Mouse (Mus musculus): Measurements from ENCODE around the gene Akip1. TPM values are rescaled to one million over a fixed set of nuclear protein-coding genes. Genes with fewer than 3 reads are reported as not detected.

The Akip1 gene
- polyA plus RNA-seq, 1 experiment from 2014 or later, result 18.1 TPM

GRCm38 (mm10) chr7:109712198-109712597 is 8.7 kb downstream of the Akip1 start:
- H3K4me2 ChIP-seq (replicated peaks), result no peak overlapping the region
- no peaks in the 10 kb centered on the region for H3K9me3 ChIP-seq
- no peak overlapping the region for H3K9ac ChIP-seq (replicated peaks)
- no peaks in the 10 kb centered on the region for H3K4me1 ChIP-seq
- peaks cover 15% of the 10 kb centered on the region; the same call in 1 of the 2 replicates for H3K36me3 ChIP-seq
- 89% methylated on average over 7 of the region's 7 CpGs for WGBS
- H3K4me3 ChIP-seq, result no peak overlapping the region
- no peaks in the 10 kb centered on the region for H3K27me3 ChIP-seq
- H3K27ac ChIP-seq (replicated peaks), result no peak overlapping the region
- no peak for ATAC-seq (replicated peaks)

- Histone ChIP-seq H3K27ac (replicated peaks) (no peak overlapping the region), H3K4me3 (no peak overlapping the region), H3K9ac (replicated peaks) (no peak overlapping the region), H3K4me2 (replicated peaks) (no peak overlapping the region), H3K27me3 (no peaks in the 10 kb centered on the region), H3K4me1 (no peaks in the 10 kb centered on the region), H3K36me3 (peaks cover 15% of the 10 kb centered on the region; the same call in 1 of the 2 replicates), H3K9me3 (no peaks in the 10 kb centered on the region)
- WGBS, result 85% methylated on average over 2 of the region's 2 CpGs
- no peak for ATAC-seq (replicated peaks)
Observed at GRCm38 (mm10) chr7:109713434-109713982, 10.0 kb downstream of the Akip1 start.

GRCm38 (mm10) chr7:109719286-109719685 is 15.8 kb downstream of the Akip1 start:
- 62% methylated on average over 9 of the region's 9 CpGs for WGBS

GRCm38 (mm10) chr7:109722618-109723017 is 19.1 kb downstream of the Akip1 start:
- no peak for ATAC-seq (replicated peaks)
- H3K36me3 ChIP-seq, result no peaks in the 10 kb centered on the region
- no peak overlapping the region for H3K9ac ChIP-seq (replicated peaks)
- H3K4me3 ChIP-seq, result no peak overlapping the region
- H3K4me1 ChIP-seq, result no peaks in the 10 kb centered on the region
- no peak overlapping the region for H3K27ac ChIP-seq (replicated peaks)
- no peaks in the 10 kb centered on the region for H3K9me3 ChIP-seq
- 97% methylated on average over 2 of the region's 2 CpGs for whole genome bisulfite sequencing
- no peaks in the 10 kb centered on the region for H3K27me3 ChIP-seq
- H3K4me2 ChIP-seq (replicated peaks), result no peak overlapping the region

More at GRCm38 (mm10) chr7:109719286-109719685, 15.8 kb downstream of the Akip1 start:
- Histone ChIP-seq H3K4me1 (no peaks in the 10 kb centered on the region), H3K4me2 (replicated peaks) (no peak overlapping the region), H3K4me3 (no peak overlapping the region), H3K9ac (replicated peaks) (no peak overlapping the region), H3K36me3 (no peaks in the 10 kb centered on the region), H3K27ac (replicated peaks) (no peak overlapping the region), H3K9me3 (no peaks in the 10 kb centered on the region), H3K27me3 (no peaks in the 10 kb centered on the region)
- ATAC-seq (replicated peaks), result no peak

- H3K4me3 ChIP-seq, result no peak overlapping the region
- 95% methylated on average over 8 of the region's 8 CpGs for WGBS
- H3K9ac ChIP-seq (replicated peaks), result no peak overlapping the region
- no peaks in the 10 kb centered on the region for H3K4me1 ChIP-seq
- no peaks in the 10 kb centered on the region for H3K9me3 ChIP-seq
- H3K27ac ChIP-seq (replicated peaks), result no peak overlapping the region
- no peak for ATAC-seq (replicated peaks)
- H3K4me2 ChIP-seq (replicated peaks), result no peak overlapping the region
- no peaks in the 10 kb centered on the region for H3K36me3 ChIP-seq
- no peaks in the 10 kb centered on the region for H3K27me3 ChIP-seq
Observed at GRCm38 (mm10) chr7:109723114-109723513, 19.6 kb downstream of the Akip1 start.

GRCm38 (mm10) chr7:109723697-109724096 is 20.2 kb downstream of the Akip1 start, which contains the start of gene BC051019:
BC051019 (minus strand) TSS chr7:109723850.
- ATAC-seq (replicated peaks), result no peak
- Histone ChIP-seq H3K9me3 (no peaks in the 10 kb centered on the region), H3K27ac (replicated peaks) (no peak within 1 kb of the TSS), H3K36me3 (no peaks in the 10 kb centered on the region), H3K9ac (replicated peaks) (no peak within 1 kb of the TSS), H3K27me3 (no peaks in the 10 kb centered on the region), H3K4me3 (no peak within 1 kb of the TSS), H3K4me1 (no peaks in the 10 kb centered on the region), H3K4me2 (replicated peaks) (no peak within 1 kb of the TSS)
- WGBS, result 94% methylated on average over 5 of the region's 5 CpGs

GRCm38 (mm10) chr7:109731626-109732025 is 28.1 kb downstream of the Akip1 start, which contains the start of gene Ascl3:
Ascl3 (minus strand) TSS chr7:109731726.
- no peak for ATAC-seq (replicated peaks)
- Histone ChIP-seq H3K4me1 (no peaks in the 10 kb centered on the region), H3K4me3 (no peak within 1 kb of the TSS), H3K9ac (replicated peaks) (no peak within 1 kb of the TSS), H3K9me3 (no peaks in the 10 kb centered on the region), H3K27ac (replicated peaks) (no peak within 1 kb of the TSS), H3K4me2 (replicated peaks) (no peak within 1 kb of the TSS), H3K36me3 (peaks cover 14% of the 10 kb centered on the region), H3K27me3 (no peaks in the 10 kb centered on the region)
- WGBS, result 92% methylated on average over 5 of the region's 5 CpGs

GRCm38 (mm10) chr7:109734806-109735205 is 31.3 kb downstream of the Akip1 start:
- H3K4me2 ChIP-seq (replicated peaks), result no peak overlapping the region
- no peaks in the 10 kb centered on the region for H3K27me3 ChIP-seq
- WGBS, result 90% methylated on average over 4 of the region's 4 CpGs
- H3K9me3 ChIP-seq, result no peaks in the 10 kb centered on the region
- no peak overlapping the region for H3K9ac ChIP-seq (replicated peaks)
- no peak overlapping the region for H3K4me3 ChIP-seq
- ATAC-seq (replicated peaks), result no peak
- no peak overlapping the region for H3K27ac ChIP-seq (replicated peaks)
- H3K4me1 ChIP-seq, result no peaks in the 10 kb centered on the region
- peaks cover 27% of the 10 kb centered on the region for H3K36me3 ChIP-seq

- H3K4me1 ChIP-seq, result no peaks in the 10 kb centered on the region
- H3K4me3 ChIP-seq, result no peak overlapping the region
- peaks cover 68% of the 10 kb centered on the region for H3K36me3 ChIP-seq
- 93% methylated on average over 5 of the region's 5 CpGs for WGBS
- no peak overlapping the region for H3K27ac ChIP-seq (replicated peaks)
- H3K9me3 ChIP-seq, result no peaks in the 10 kb centered on the region
- no peak for ATAC-seq (replicated peaks)
- no peak overlapping the region for H3K4me2 ChIP-seq (replicated peaks)
- no peak overlapping the region for H3K9ac ChIP-seq (replicated peaks)
- H3K27me3 ChIP-seq, result no peaks in the 10 kb centered on the region
Observed at GRCm38 (mm10) chr7:109739822-109740370, 36.4 kb downstream of the Akip1 start.

GRCm38 (mm10) chr7:109741060-109741459 is 37.6 kb downstream of the Akip1 start:
- Histone ChIP-seq H3K9ac (replicated peaks) (no peak overlapping the region), H3K4me1 (no peaks in the 10 kb centered on the region), H3K27me3 (no peaks in the 10 kb centered on the region), H3K4me2 (replicated peaks) (no peak overlapping the region), H3K36me3 (peaks cover 67% of the 10 kb centered on the region), H3K4me3 (no peak overlapping the region), H3K27ac (replicated peaks) (no peak overlapping the region), H3K9me3 (no peaks in the 10 kb centered on the region)
- 95% methylated on average over 1 of the region's 1 CpGs for WGBS
- ATAC-seq (replicated peaks), result no peak

GRCm38 (mm10) chr7:109741703-109742102 is 38.2 kb downstream of the Akip1 start:
- H3K36me3 ChIP-seq, result peaks cover 67% of the 10 kb centered on the region
- no peak overlapping the region for H3K4me2 ChIP-seq (replicated peaks)
- H3K4me3 ChIP-seq, result no peak overlapping the region
- H3K9ac ChIP-seq (replicated peaks), result no peak overlapping the region
- 90% methylated on average over 4 of the region's 4 CpGs for WGBS
- no peaks in the 10 kb centered on the region for H3K27me3 ChIP-seq
- no peak for ATAC-seq (replicated peaks)
- no peaks in the 10 kb centered on the region for H3K9me3 ChIP-seq
- H3K27ac ChIP-seq (replicated peaks), result no peak overlapping the region
- H3K4me1 ChIP-seq, result no peaks in the 10 kb centered on the region

- no peak for ATAC-seq (replicated peaks)
- no peak overlapping the region for H3K4me3 ChIP-seq
- peaks cover 13% of the 10 kb centered on the region for H3K4me1 ChIP-seq
- H3K27ac ChIP-seq (replicated peaks), result no peak overlapping the region
- no peak overlapping the region for H3K9ac ChIP-seq (replicated peaks)
- H3K27me3 ChIP-seq, result no peaks in the 10 kb centered on the region
- 57% methylated on average over 1 of the region's 1 CpGs for WGBS
- H3K36me3 ChIP-seq, result peaks cover 31% of the 10 kb centered on the region
- no peaks in the 10 kb centered on the region for H3K9me3 ChIP-seq
- H3K4me2 ChIP-seq (replicated peaks), result no peak overlapping the region
Observed at GRCm38 (mm10) chr7:109747747-109748146, 44.3 kb downstream of the Akip1 start.

All from forebrain, embryonic 15.5 days (tissue).